Mouse (Mus musculus) liver, embryonic 15.5 days (tissue): ENCODE results near the gene Wbp2. TPM values are rescaled to one million over a fixed set of nuclear protein-coding genes. Genes with fewer than 3 reads are reported as not detected.
"Not testable (repeated sequence)": the region's sequence is repeated elsewhere in the genome, so short reads cannot be mapped to it uniquely, and the experiment has no call there.

ENCODE experiments used
- ATAC-seq: fragments of 200-750 bp; cut with Nextera tagmentation; 2 replicates; pipeline ENCODE4 v1.8.0; 2017; ENCODE audit warnings: moderate number of reproducible peaks, mild to moderate bottlenecking, moderate library complexity; ENCODE audit not compliant: insufficient read depth
- H3K27ac ChIP-seq: fragments of 300-500 bp; sonication (generic); replicated peaks from 2 replicates; pipeline ENCODE4 v1.5.1; 2015; ENCODE audit warnings: mild to moderate bottlenecking, inconsistent platforms
- H3K27me3 ChIP-seq: fragments of 300-500 bp; sonication (generic); 2 replicates; pipeline ENCODE4 v1.6.1; 2015; ENCODE audit warnings: mild to moderate bottlenecking, inconsistent platforms
- H3K36me3 ChIP-seq: fragments of 300-500 bp; sonication (generic); replicated peaks from 2 replicates; pipeline ENCODE4 v1.6.1; 2015; ENCODE audit warnings: moderate library complexity, mild to moderate bottlenecking, inconsistent platforms
- H3K4me1 ChIP-seq: fragments of 300-500 bp; sonication (generic); replicated peaks from 2 replicates; pipeline ENCODE4 v1.6.1; 2015; ENCODE audit warnings: inconsistent platforms
- H3K4me2 ChIP-seq: fragments of 300-500 bp; sonication (generic); 2 replicates; pipeline ENCODE4 v1.6.1; 2015; ENCODE audit warnings: moderate library complexity, mild to moderate bottlenecking, inconsistent platforms
- H3K4me3 ChIP-seq: fragments of 300-500 bp; sonication (generic); replicated peaks from 2 replicates; pipeline ENCODE4 v1.5.1; 2015; ENCODE audit warnings: mild to moderate bottlenecking, inconsistent platforms
- H3K9ac ChIP-seq: fragments of 300-500 bp; sonication (generic); 2 replicates; pipeline ENCODE4 v1.6.1; 2015; ENCODE audit warnings: moderate library complexity, mild to moderate bottlenecking, inconsistent platforms
- H3K9me3 ChIP-seq: fragments of 300-500 bp; sonication (generic); replicated peaks from 2 replicates; pipeline ENCODE4 v1.6.1; 2016; ENCODE audit warnings: inconsistent platforms
- WGBS: fragments of 180-500 bp; shearing (Covaris S2); methylation state at CpG from one replicate; pipeline ENCODE4 v1.1.7; 2015; ENCODE audit warnings: mixed read lengths; ENCODE audit not compliant: insufficient replicate concordance; 5-methylcytosine and 5-hydroxymethylcytosine counted together
- polyA plus RNA-seq: library from polyadenylated mRNA; unstranded; fragments of >200 nt; fragmentation: Nextera tagmentation; extraction: Ambion mirVana; gene quantifications from 2 replicates; pipeline ENCODE4 v1.2.1, GENCODE M21; 2015

Gene Wbp2
- polyA plus RNA-seq, 1 experiment from 2014 or later: 83.9 TPM

- Histone ChIP-seq H3K4me1 (peaks cover 59% of the 10 kb centered on the region), H3K9ac (no peak overlapping the region), H3K27me3 (no peaks in the 10 kb centered on the region; the same call in 1 of the 2 replicates), H3K27ac (no peak overlapping the region), H3K4me3 (no peak overlapping the region), H3K36me3 (no peaks in the 10 kb centered on the region), H3K4me2 (no peak overlapping the region), H3K9me3 (no peaks in the 10 kb centered on the region)
- 54% methylated on average over 6 of the region's 6 CpGs for WGBS
- ATAC-seq: no peak
Measured at GRCm38 (mm10) chr11:116100385-116100784, 13.6 kb upstream of the Wbp2 start.

GRCm38 (mm10) chr11:116099462-116099861 is 12.7 kb upstream of the Wbp2 start:
- Histone ChIP-seq H3K4me2 (no peak overlapping the region), H3K27me3 (no peaks in the 10 kb centered on the region; the same call in 1 of the 2 replicates), H3K4me1 (peaks cover 55% of the 10 kb centered on the region), H3K9ac (no peak overlapping the region), H3K27ac (peak overlapping the region; percentile 35; the same call in 1 of the 2 replicates), H3K9me3 (no peaks in the 10 kb centered on the region), H3K36me3 (no peaks in the 10 kb centered on the region), H3K4me3 (no peak overlapping the region)
- WGBS: 29% methylated on average over 6 of the region's 6 CpGs
- no peak for ATAC-seq

DNA sequence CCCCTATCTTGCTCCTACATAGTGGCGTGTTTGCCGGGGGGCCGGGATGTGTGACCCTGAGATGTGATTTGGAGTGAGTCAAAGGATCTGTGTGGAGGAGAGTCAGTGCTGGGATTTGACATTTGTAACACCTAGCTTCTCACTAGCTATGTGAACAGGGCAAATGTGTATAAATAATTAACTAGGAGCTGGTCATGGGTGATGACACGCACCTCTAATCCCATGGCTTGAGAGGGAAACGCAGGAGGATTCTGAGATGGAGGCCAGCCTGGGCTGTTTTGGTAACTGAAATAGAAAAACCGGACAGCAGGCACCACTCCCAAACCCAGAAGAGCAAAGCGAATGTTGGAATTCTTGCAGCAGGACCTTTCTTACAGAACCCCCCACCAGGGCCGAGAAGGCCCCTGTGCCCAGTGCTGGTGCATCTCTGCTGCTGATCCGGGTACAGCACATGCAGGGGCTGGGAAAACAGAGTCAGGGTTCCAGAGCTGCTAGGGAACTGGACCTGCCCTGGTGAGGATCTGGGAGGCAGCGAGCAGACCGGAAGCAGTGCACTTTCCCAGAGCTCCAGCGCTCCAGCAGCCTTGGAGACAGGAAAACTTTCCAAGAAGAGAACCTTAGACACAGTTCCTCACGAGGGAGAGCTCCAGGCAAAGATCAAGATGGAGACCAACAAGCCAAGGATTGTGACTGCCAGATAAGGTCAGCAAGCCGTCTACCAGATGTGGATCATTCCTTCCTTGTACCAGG is 12.1 kb upstream of the Wbp2 start:
- Histone ChIP-seq H3K9me3 (no peaks in the 10 kb centered on the region), H3K27me3 (no peaks in the 10 kb centered on the region; the same call in 1 of the 2 replicates), H3K36me3 (no peaks in the 10 kb centered on the region), H3K4me3 (no peak overlapping the region), H3K27ac (peak overlapping the region; percentile 42; the same call in 1 of the 2 replicates), H3K4me1 (peaks cover 53% of the 10 kb centered on the region), H3K4me2 (no peak overlapping the region), H3K9ac (no peak overlapping the region)
- 59% methylated on average over 14 of the region's 14 CpGs for WGBS
- ATAC-seq: no peak

DNA sequence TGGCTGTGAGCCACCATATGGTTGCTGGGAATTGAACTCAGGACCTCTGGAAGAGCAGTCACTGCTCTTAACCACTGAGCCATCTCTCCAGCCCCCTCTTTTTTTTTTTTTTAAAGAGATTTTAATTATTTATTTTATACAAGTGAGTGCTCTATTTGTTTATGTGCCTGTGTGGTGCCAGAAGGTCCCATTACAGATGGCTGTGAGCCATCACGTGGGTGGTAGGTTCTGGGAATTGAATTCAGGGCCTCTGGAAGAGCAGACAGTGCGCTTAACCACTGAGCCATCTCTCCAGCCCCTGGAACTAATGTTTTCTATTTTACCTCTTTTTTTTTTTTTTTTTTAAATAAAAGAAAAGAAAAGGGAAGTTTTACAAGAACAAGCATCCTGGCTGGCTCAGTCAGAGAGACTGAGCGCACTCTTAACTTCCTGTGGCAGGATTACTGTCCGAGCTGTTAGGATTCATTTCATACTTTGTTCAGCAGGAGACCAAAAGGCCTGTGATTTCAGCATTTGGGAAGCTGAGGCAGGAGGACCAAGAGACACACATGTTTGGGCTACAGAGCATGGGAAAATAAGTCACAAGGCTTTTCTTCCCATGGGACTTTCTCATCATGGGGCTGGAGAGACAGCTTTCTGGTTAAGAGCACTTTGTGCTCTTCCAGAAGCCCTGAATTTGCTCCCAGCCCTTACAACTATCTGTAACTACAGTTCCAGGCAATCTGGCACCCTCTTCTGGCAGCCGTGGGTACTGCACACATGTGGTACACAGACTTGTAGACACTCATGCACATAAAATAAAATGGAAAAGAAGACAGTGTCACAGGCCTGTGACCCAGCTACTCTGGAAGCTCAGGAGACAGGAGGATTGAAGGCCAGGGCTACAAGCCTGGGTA is 9.7 kb upstream of the Wbp2 start:
- Histone ChIP-seq H3K4me2 (no peak overlapping the region), H3K27ac (no peak overlapping the region), H3K4me3 (no peak overlapping the region), H3K4me1 (peaks cover 41% of the 10 kb centered on the region), H3K27me3 (no peaks in the 10 kb centered on the region; the same call in 1 of the 2 replicates), H3K9ac (no peak overlapping the region), H3K36me3 (no peaks in the 10 kb centered on the region), H3K9me3 (no peaks in the 10 kb centered on the region)
- 75% methylated on average over 5 of the region's 5 CpGs for WGBS
- no peak for ATAC-seq

GRCm38 (mm10) chr11:116095573-116095972 is 8.8 kb upstream of the Wbp2 start:
- H3K27ac ChIP-seq: 0 out of 2 replicates have a peak overlapping the region, but pooled peaks have one; percentile 20
- H3K4me2 ChIP-seq: no peak overlapping the region
- H3K4me1 ChIP-seq: peaks cover 36% of the 10 kb centered on the region
- 8% methylated on average over 3 of the region's 3 CpGs for WGBS
- H3K9ac ChIP-seq: no peak overlapping the region
- no peaks in the 10 kb centered on the region for H3K27me3 ChIP-seq
- no peaks in the 10 kb centered on the region for H3K36me3 ChIP-seq
- H3K9me3 ChIP-seq: no peaks in the 10 kb centered on the region
- no peak for ATAC-seq
- no peak overlapping the region for H3K4me3 ChIP-seq

DNA sequence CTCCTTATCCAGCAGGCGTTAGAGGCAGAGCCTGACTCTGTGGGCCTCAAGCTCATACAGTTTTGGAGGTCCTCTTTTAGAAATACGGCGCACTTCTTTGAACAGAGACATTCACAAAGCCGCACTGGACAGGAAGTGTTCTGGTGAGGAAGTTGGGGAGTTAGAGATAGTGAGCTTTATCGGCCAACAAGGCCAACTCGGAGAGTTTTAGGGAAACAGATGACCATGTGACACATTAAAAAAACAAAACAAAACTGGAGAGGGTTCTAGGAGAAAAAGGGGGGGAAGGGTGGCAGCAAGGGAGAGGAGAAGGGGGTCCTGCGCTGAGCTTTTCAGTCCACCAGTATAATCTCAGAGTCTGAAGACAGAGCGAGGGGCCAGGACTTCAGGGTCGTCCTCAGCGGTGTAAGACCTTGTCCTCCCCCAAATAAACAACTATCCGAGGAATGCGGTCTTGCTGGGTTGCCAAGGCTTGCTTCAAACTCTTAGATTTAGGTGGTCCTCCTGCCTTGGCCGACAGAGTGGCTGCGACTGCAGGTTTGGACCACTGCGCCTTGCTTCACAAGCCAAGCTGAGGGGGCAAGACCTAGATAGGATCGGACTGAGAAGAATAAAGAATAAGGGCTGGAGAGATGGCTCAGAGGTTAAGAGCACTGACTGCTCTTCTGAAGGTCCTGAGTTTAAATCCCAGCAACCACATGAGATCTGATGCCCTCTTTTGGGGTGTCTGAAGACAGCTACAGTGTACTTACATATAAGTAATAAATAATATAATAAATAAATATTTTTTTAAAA is 7.2 kb upstream of the Wbp2 start:
- no peaks in the 10 kb centered on the region for H3K27me3 ChIP-seq
- no peak for ATAC-seq
- H3K4me2 ChIP-seq: peak overlapping the region; percentile 56
- 0 out of 2 replicates have a peak overlapping the region, but pooled peaks have one; percentile 26 for H3K9ac ChIP-seq
- H3K9me3 ChIP-seq: no peaks in the 10 kb centered on the region
- H3K4me3 ChIP-seq: no peak overlapping the region
- peak overlapping the region; percentile 68 for H3K27ac ChIP-seq
- no peaks in the 10 kb centered on the region for H3K36me3 ChIP-seq
- peaks cover 21% of the 10 kb centered on the region for H3K4me1 ChIP-seq
- 11% methylated on average over 16 of the region's 16 CpGs for WGBS

GRCm38 (mm10) chr11:116092959-116093358 is 6.2 kb upstream of the Wbp2 start:
- ATAC-seq, H3K36me3 ChIP-seq, H3K27me3 ChIP-seq, H3K4me2 ChIP-seq, H3K9ac ChIP-seq, H3K4me3 ChIP-seq, H3K27ac ChIP-seq, H3K9me3 ChIP-seq: not testable (repeated sequence)
- WGBS: 68% methylated on average over 6 of the region's 6 CpGs
- H3K4me1 ChIP-seq: peaks cover 22% of the 10 kb centered on the region

- H3K36me3 ChIP-seq: no peaks in the 10 kb centered on the region
- H3K27ac ChIP-seq: no peak overlapping the region
- no peak for ATAC-seq
- H3K9me3 ChIP-seq: no peaks in the 10 kb centered on the region
- no peak overlapping the region for H3K4me2 ChIP-seq
- no peaks in the 10 kb centered on the region for H3K27me3 ChIP-seq
- H3K4me1 ChIP-seq: peaks cover 27% of the 10 kb centered on the region
- 80% methylated on average over 6 of the region's 6 CpGs for WGBS
- H3K4me3 ChIP-seq: no peak overlapping the region
- H3K9ac ChIP-seq: no peak overlapping the region
Measured at GRCm38 (mm10) chr11:116091591-116091990, 4.8 kb upstream of the Wbp2 start.

GRCm38 (mm10) chr11:116089545-116089944 is 2.8 kb upstream of the Wbp2 start:
- H3K4me3 ChIP-seq: no peak overlapping the region
- ATAC-seq: no peak
- no peaks in the 10 kb centered on the region for H3K27me3 ChIP-seq
- H3K4me2 ChIP-seq: no peak overlapping the region
- WGBS: 77% methylated on average over 6 of the region's 6 CpGs
- H3K9ac ChIP-seq: no peak overlapping the region
- H3K27ac ChIP-seq: no peak overlapping the region
- H3K9me3 ChIP-seq: no peaks in the 10 kb centered on the region
- 0 out of 2 replicates have a peak, but pooled peaks cover 10% of the 10 kb centered on the region for H3K36me3 ChIP-seq
- H3K4me1 ChIP-seq: peaks cover 46% of the 10 kb centered on the region

DNA sequence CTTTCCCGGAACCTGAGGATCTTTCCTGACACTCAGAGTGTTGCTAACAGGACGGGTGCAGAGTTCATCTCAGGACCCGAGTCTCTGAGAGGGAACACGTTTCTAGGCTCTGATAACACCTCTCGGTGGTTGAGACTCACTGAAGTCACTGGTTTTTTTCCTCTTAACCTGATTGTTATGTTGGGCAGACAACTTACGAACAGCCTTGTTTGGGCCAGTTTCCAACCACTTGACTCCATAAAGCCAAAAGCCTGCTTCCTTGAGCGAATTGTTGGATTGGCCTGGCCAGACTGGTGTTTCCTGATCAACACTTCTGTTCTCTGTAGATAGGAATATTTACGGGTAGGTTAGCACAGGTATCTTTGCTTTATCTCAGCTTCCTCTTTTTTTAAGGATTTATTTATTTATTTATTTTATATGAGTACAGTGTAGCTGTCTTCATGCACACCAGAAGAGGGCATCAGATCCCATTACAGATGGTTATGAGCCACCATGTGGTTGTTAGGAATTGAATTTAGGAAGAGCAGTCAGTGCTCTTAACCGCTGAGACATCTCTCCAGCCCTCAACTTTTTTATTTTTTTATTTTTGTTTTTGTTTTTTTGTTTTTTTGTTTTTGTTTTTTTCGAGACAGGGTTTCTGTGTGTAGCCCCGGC is 2.1 kb upstream of the Wbp2 start:
- H3K4me1 ChIP-seq: peaks cover 48% of the 10 kb centered on the region
- no peak overlapping the region for H3K4me3 ChIP-seq
- H3K9ac ChIP-seq: no peak overlapping the region
- peak overlapping the region; percentile 87 for H3K27ac ChIP-seq
- peaks cover 17% of the 10 kb centered on the region for H3K36me3 ChIP-seq
- no peak for ATAC-seq
- 26% methylated on average over 11 of the region's 11 CpGs for WGBS
- H3K4me2 ChIP-seq: no peak overlapping the region
- no peaks in the 10 kb centered on the region for H3K9me3 ChIP-seq
- no peaks in the 10 kb centered on the region for H3K27me3 ChIP-seq
